In the genomic region with DNA sequence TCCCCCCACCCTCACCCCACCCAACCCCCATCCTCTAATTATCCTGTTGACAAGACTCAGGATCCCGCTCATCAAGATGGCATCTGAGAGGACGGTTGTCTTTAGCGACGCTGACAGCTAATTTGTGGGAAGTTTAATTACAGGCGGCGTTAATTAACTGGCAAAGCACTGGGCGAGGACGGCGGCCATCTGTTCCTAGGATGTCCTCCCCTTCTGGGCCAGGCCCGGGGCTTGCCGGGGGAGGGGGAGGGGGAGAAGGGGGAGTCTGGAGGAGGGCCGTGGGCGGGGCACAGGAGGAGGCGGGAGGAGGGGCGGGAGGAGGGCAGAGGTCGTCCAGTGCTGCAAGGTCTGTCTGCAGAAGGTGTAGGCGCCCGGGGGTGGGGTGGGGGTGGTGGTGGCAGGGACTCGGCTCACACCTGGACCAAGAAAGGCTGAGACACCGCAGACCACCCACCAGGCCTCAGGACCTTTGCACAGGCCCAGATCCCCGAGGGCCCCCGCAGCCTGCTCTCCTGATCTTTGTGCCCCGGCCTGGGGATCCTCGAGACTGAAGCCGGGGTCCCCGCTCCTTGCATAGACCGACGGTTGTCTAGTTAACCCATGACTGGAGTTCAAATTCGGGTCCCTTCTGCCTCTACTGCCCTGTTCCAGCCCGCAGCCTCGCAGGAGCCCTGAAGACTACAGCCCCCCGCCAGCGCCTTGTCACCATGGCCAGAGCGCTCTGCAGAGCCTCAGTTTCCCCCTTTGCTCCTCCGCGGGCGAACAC, we compare ENCODE assay signal across 8 mouse cellular contexts. TPM values are rescaled to one million over a fixed set of nuclear protein-coding genes. Genes with fewer than 3 reads are reported as not detected.
DNase-seq lines count a peak whose midpoint lies in the region; ATAC-seq and TF ChIP-seq lines count a peak whose summit lies in the region.

No protein-coding gene starts in this region.

- H3K4me1 ChIP-seq in heart, embryonic 10.5 days = peaks cover 36% of the 10 kb centered on the region
- peaks cover 3 to 13% of the 10 kb centered on the region in 2 experiments; a peak in 3 of 4 replicates for H3K4me1 ChIP-seq in ES-E14 (ENCODE audit: control insufficient read depth in 2 of 2, insufficient read depth in 2 of 2, low read length in 2 of 2, poor library complexity in 1 of 2)
- H3K4me1 ChIP-seq in embryonic facial prominence, embryonic 14.5 days (ENCODE audit: control insufficient read depth, insufficient read depth, low read length) = peaks cover 5% of the 10 kb centered on the region
- H3K4me1 ChIP-seq in neural tube, embryonic 14.5 days (ENCODE audit: control insufficient read depth, insufficient read depth, low read length) = peaks cover 15% of the 10 kb centered on the region

- intact Hi-C loops in heart, postnatal 14 days (cut with DNase I) = no loop called here

- no peak for ATAC-seq in embryonic facial prominence, embryonic 14.5 days (ENCODE audit: low read depth)
- peak; percentile 6; the same call in 1 of the 2 replicates for ATAC-seq in neural tube, embryonic 14.5 days (ENCODE audit: low read depth)
- ATAC-seq in monocyte, adult 5-6 weeks (replicated peaks; ENCODE audit: insufficient number of reproducible peaks, low FRiP score, low TSS enrichment, poor library complexity, severe bottlenecking) = no peak

- peaks cover 65% of the 10 kb centered on the region for H3K27me3 ChIP-seq in heart, embryonic 10.5 days (ENCODE audit: insufficient read depth, poor library complexity, severe bottlenecking)
- H3K27me3 ChIP-seq in embryonic facial prominence, embryonic 14.5 days (replicated peaks; ENCODE audit: control insufficient read depth, insufficient read depth, low read length) = peaks cover 46% of the 10 kb centered on the region
- H3K27me3 ChIP-seq in neural tube, embryonic 14.5 days (ENCODE audit: control insufficient read depth, insufficient read depth, low read length) = peaks cover 23% of the 10 kb centered on the region

- H3K27ac ChIP-seq in heart, embryonic 10.5 days = 0 out of 2 replicates have a peak overlapping the region, but pooled peaks have one; percentile 2
- H3K27ac ChIP-seq in ES-E14 (ENCODE audit: insufficient read depth, low read depth, low read length, poor library complexity, severe bottlenecking) = no peak overlapping the region
- H3K27ac ChIP-seq in embryonic facial prominence, embryonic 14.5 days (replicated peaks; ENCODE audit: low read depth, low read length) = no peak overlapping the region
- no peak overlapping the region for H3K27ac ChIP-seq in neural tube, embryonic 14.5 days (ENCODE audit: low read depth, low read length)

- 0 out of 2 replicates have a peak, but pooled peaks cover 4% of the 10 kb centered on the region for H3K36me3 ChIP-seq in heart, embryonic 10.5 days
- no peaks in the 10 kb centered on the region for H3K36me3 ChIP-seq in ES-E14 (ENCODE audit: control insufficient read depth, insufficient read depth, low read length, poor library complexity, severe bottlenecking)
- no peaks in the 10 kb centered on the region for H3K36me3 ChIP-seq in embryonic facial prominence, embryonic 14.5 days (ENCODE audit: control insufficient read depth, insufficient read depth, low read length)
- H3K36me3 ChIP-seq in neural tube, embryonic 14.5 days (ENCODE audit: control insufficient read depth, insufficient read depth, low read length) = no peaks in the 10 kb centered on the region

- peaks cover 7% of the 10 kb centered on the region for H3K9me3 ChIP-seq in heart, embryonic 10.5 days
- no peaks in the 10 kb centered on the region for H3K9me3 ChIP-seq in ES-E14 (ENCODE audit: control insufficient read depth, insufficient read depth, low read depth, low read length)
- no peaks in the 10 kb centered on the region; the same call in 1 of the 2 replicates for H3K9me3 ChIP-seq in embryonic facial prominence, embryonic 14.5 days (ENCODE audit: control insufficient read depth, low read length)
- no peaks in the 10 kb centered on the region for H3K9me3 ChIP-seq in neural tube, embryonic 14.5 days (ENCODE audit: control insufficient read depth, low read length)

- peak overlapping the region; percentile 20; the same call in 1 of the 2 replicates for H3K4me2 ChIP-seq in embryonic facial prominence, embryonic 14.5 days (ENCODE audit: low read depth, low read length)
- H3K4me2 ChIP-seq in neural tube, embryonic 14.5 days (ENCODE audit: low read depth, low read length) = 0 out of 2 replicates have a peak overlapping the region, but pooled peaks have one; percentile 9

- WGBS in heart, embryonic 10.5 days = 5% methylated on average over 36 of the region's 37 CpGs
- 7% methylated on average over 18 of the region's 37 CpGs for WGBS in embryonic facial prominence, embryonic 14.5 days
- WGBS in neural tube, embryonic 14.5 days = 8% methylated on average over 32 of the region's 37 CpGs

- peak overlapping the region; percentile 25 for H3K4me3 ChIP-seq in heart, embryonic 10.5 days
- H3K4me3 ChIP-seq in ES-E14 (ENCODE audit: insufficient read depth in 1 of 2, low read depth in 1 of 2, low read length in 2 of 2, poor library complexity in 1 of 2, severe bottlenecking in 1 of 2) = peak overlapping the region; percentile 48 to 64
- peak overlapping the region; percentile 6; the same call in 1 of the 2 replicates for H3K4me3 ChIP-seq in embryonic facial prominence, embryonic 14.5 days (ENCODE audit: low read depth, low read length)
- no peak overlapping the region for H3K4me3 ChIP-seq in neural tube, embryonic 14.5 days (ENCODE audit: low read depth, low read length)

- H3K9ac ChIP-seq in ES-E14 (ENCODE audit: insufficient read depth, low read depth, low read length, poor library complexity, severe bottlenecking) = no peak overlapping the region
- H3K9ac ChIP-seq in embryonic facial prominence, embryonic 14.5 days (ENCODE audit: low read depth, low read length) = no peak overlapping the region
- no peak overlapping the region for H3K9ac ChIP-seq in neural tube, embryonic 14.5 days (replicated peaks; ENCODE audit: low read depth, low read length)

- in situ Hi-C loops in ES-E14 (cut with MboI; ENCODE audit: low sequenced_read_pairs in 2 of 2, unreplicated experiment in 2 of 2) = no loop called here

- DNase-seq in heart, embryonic 10.5 days (ENCODE audit: low spot score) = no peak
- DNase-seq in heart, postnatal 14 days = no peak
- DNase-seq in ES-E14 (ENCODE audit: low read depth, low spot score) = no peak
- peak; percentile 72 for DNase-seq in embryonic facial prominence, embryonic 14.5 days (ENCODE audit: low spot score)
- DNase-seq in layer of hippocampus, postnatal 14 days (ENCODE audit: low spot score in 2 of 2) = peak; percentile 62 to 80
- no peak for DNase-seq in thymus, postnatal 14 days

TF ChIP-seq in ES-E14, 5 proteins besides CTCF, POLR2A, EP300 and RAD21:
- TF ChIP-seq HCFC1 (IDR thresholded peaks at IDR 0.05; ENCODE audit: borderline replicate concordance, insufficient read depth, low read length) = no peak
- TF ChIP-seq CHD2 (IDR thresholded peaks at IDR 0.05; ENCODE audit: low read depth, low read length) = no peak
- no peak for TF ChIP-seq ZNF384 (IDR thresholded peaks at IDR 0.05; ENCODE audit: low read depth, low read length)
- no peak for TF ChIP-seq MAFK (IDR thresholded peaks at IDR 0.05; ENCODE audit: insufficient read depth, low read depth, low read length)
- no peak for TF ChIP-seq ZC3H11A (IDR thresholded peaks at IDR 0.05; ENCODE audit: borderline replicate concordance, low read depth, low read length)

RNA-seq across cellular contexts. Expression of gene Znrf4, which starts 2.3 kb away (rescaled TPM):
- not detected in 2 replicates for polyA plus RNA-seq in heart, embryonic 10.5 days (2016; fragmentation: Nextera tagmentation; extraction: Ambion mirVana)
- not detected for total RNA-seq in heart, postnatal 14 days (2021)
- not detected in 2 replicates for total RNA-seq in ES-E14 (2012; rRNA removed)
- not detected in 2 replicates for polyA plus RNA-seq in embryonic facial prominence, embryonic 14.5 days (2014; fragmentation: Nextera tagmentation; extraction: Ambion mirVana)
- total RNA-seq in layer of hippocampus, postnatal 14 days (2021) = not detected
- polyA plus RNA-seq in neural tube, embryonic 14.5 days (2014; fragmentation: Nextera tagmentation; extraction: Ambion mirVana) = not detected in 2 replicates
- not detected in 3 replicates for total RNA-seq in monocyte, adult 5-6 weeks (2017)

RNA-seq across cellular contexts. Expression of gene Ptprs, which starts 33.6 kb away (rescaled TPM):
- polyA plus RNA-seq in heart, embryonic 10.5 days (2016; fragmentation: Nextera tagmentation; extraction: Ambion mirVana) = 50.4 and 73.5 TPM in 2 replicates
- 10 to 100 TPM; 60.3 to 64.8 TPM for total RNA-seq in heart, postnatal 14 days (2021)
- 128 and 197 TPM in 2 replicates for total RNA-seq in ES-E14 (2012; rRNA removed)
- polyA plus RNA-seq in embryonic facial prominence, embryonic 14.5 days (2014; fragmentation: Nextera tagmentation; extraction: Ambion mirVana) = 104 and 116 TPM in 2 replicates
- total RNA-seq in layer of hippocampus, postnatal 14 days (2021) = 100 to 1,000 TPM; 771 to 772 TPM
- polyA plus RNA-seq in neural tube, embryonic 14.5 days (2014; fragmentation: Nextera tagmentation; extraction: Ambion mirVana) = 255 and 266 TPM in 2 replicates
- total RNA-seq in monocyte, adult 5-6 weeks (2017) = 15.5 to 40.8 TPM (median 16.3 TPM) in 3 replicates

RNA-seq across cellular contexts. Expression of gene Gm20219, which starts 44.3 kb away (rescaled TPM):
- 0.33 and 0.50 TPM in 2 replicates for polyA plus RNA-seq in heart, embryonic 10.5 days (2016; fragmentation: Nextera tagmentation; extraction: Ambion mirVana)
- under 1 TPM; 0.43 to 0.51 TPM for total RNA-seq in heart, postnatal 14 days (2021)
- total RNA-seq in ES-E14 (2012; rRNA removed) = 1.5 and 2.6 TPM in 2 replicates
- 3.9 and 4.2 TPM in 2 replicates for polyA plus RNA-seq in embryonic facial prominence, embryonic 14.5 days (2014; fragmentation: Nextera tagmentation; extraction: Ambion mirVana)
- 1 to 10 TPM; 1.9 to 2.1 TPM for total RNA-seq in layer of hippocampus, postnatal 14 days (2021)
- polyA plus RNA-seq in neural tube, embryonic 14.5 days (2014; fragmentation: Nextera tagmentation; extraction: Ambion mirVana) = 1.5 and 1.9 TPM in 2 replicates
- 1.2 to 2.0 TPM (median 1.4 TPM) in 3 replicates for total RNA-seq in monocyte, adult 5-6 weeks (2017)

Comparison
In these comparisons a context has a peak if more than half of its experiments do, and no peak if none do; other contexts are left out.
1. DNase-seq: peak in embryonic facial prominence, embryonic 14.5 days (single experiment) and layer of hippocampus, postnatal 14 days (2 of 2); none in heart, embryonic 10.5 days (single experiment), heart, postnatal 14 days (0 of 2), ES-E14 (single experiment) and thymus, postnatal 14 days (single experiment).